Mouse (Mus musculus) retina, embryonic 14.5 days (tissue): ENCODE measurements around the gene Gucd1.
"Not testable (repeated sequence)": the region's sequence is repeated elsewhere in the genome, so short reads cannot be mapped to it uniquely, and the experiment has no call there.

Experiments
- DNase-seq: peaks from one replicate; pipeline ENCODE4 v3.0.0-alpha.2; 2015; ENCODE audit warnings: low spot score

Gene Gucd1

DNA sequence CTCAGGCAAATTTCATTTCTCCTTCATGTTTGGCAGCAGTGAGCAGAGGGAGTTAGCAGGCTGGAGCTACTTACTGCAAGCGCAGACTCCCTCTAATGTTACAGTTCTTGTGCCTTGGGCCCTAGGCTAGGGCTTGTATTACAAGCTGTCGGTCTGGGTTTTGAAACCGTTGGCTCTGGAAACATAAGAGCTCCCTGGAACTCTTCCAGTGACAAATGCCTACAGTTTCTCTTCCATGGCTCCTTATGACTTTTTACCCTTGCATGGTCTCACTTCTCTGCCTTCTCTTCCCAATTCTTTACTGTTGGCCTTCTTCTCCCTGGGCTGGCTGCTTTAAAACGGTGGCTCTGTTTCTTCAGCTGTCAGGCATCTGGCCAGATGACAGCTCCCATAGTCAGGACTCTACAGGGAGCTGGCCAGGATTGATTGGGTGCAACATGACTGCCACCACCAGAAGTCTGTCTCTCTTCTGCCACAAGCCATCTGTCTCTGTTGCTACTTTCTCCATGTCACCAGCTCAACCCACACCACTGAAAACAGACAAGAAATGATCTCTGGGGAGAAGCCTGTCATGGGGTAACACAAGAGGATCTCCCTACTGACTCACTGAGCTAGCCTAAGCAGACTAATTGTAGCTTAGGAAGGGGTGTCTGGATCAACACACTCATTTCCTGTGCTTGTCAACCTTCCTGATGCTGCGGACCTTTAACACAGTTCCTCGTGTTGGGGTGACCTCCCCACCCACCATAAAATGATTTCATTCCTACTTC is 51.8 kb downstream of the Gucd1 start:
- no peak for DNase-seq

GRCm38 (mm10) chr10:75462728-75463127 is 55.0 kb downstream of the Gucd1 start:
- no peak for DNase-seq

DNA sequence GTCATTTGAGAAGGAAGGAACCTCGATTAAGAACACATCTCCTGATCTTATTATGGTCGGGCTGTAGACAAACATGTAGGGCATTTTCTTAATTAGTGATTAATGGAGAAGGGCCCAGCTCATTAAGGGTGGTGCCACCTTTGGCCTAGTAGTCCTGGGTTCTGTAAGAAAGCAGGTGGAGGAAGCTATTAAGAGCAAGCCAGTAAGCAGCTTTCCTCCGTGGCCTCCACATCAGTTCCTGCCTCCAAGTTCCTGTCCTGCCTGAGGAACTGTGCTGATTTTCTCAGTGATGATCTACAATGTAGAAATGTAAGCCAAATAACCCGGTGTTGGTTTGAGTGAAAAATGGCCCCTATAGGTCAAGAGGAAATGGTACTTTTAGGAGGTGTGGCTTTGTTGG is 59.4 kb downstream of the Gucd1 start:
- no peak for DNase-seq

GRCm38 (mm10) chr10:75457852-75458251 is 59.9 kb downstream of the Gucd1 start:
- DNase-seq, result no peak

DNA sequence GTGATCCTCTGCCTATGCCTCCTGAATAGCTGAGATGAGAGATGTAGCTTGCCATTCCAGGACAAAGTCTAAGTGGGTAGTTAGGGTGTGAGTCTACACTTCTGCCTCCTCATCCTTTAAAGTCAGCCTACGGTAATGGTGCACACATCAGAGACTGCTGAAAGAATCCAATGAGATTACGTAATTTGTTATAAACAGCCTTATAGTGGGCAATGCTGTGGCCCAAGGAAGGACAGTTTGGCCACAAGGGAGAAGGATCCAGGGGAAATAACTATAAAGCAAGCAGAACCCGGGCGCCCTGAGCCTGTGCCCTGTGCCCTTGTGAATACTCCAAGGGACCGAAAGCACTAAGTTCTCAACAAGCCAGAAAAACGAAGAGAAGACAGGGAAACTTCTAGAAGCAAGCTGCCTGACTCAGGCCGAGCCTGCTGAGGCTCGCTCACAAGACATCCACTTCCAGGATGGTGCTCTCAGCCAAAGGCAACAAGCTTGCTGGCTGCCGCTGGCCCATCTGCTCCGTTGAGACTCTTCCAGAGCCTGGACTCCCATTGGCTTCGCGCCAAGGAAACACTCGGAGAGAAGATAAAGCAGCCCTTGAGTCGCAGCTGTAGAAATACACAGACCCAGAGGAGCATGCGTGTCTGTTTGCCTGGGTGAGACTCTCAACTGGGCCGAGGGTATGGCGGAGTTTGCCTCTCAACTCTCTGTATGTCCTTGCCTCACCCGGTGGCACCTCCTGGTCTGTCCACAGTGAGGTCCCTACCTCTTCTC is 61.5 kb downstream of the Gucd1 start:
- not testable (repeated sequence) for DNase-seq

DNA sequence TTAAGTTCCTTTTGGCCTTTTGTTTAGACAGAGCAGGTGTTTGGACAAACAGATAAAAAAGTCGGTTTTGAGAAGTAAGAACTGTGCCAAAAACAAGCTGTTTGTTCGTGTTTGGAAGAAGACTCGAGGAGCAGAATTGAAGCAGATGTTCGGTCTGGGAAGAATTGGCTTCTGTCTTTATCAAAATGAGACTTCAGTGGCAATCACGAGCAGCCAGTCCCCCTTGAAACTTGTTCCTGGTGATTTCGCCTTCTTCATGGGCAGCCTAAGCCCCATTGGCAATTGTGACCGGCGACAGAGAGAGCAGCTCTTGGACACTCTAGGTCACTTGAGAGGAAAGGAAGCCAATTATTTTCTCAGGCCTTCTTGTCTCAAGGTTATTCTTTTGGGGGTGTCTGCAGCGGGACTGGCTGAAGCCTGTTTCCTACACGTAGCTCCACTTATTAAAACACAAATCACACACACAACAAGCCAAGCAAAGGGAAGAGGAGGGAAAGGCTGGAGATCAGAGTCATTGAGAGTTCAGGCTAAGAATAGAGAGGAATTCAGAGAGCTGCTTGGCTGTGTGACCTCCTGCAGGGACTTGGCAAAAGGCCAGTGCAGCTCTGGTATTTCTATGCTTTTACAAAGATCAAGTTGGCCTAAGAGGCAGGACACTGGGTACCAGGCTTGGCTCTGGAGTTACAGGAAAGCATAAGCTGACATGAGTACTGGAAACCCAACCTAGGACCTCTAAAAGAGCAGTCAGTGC is 66.6 kb downstream of the Gucd1 start:
- DNase-seq, result peak; percentile 58

GRCm38 (mm10) chr10:75450331-75450730 is 67.4 kb downstream of the Gucd1 start:
- DNase-seq, result no peak

DNA sequence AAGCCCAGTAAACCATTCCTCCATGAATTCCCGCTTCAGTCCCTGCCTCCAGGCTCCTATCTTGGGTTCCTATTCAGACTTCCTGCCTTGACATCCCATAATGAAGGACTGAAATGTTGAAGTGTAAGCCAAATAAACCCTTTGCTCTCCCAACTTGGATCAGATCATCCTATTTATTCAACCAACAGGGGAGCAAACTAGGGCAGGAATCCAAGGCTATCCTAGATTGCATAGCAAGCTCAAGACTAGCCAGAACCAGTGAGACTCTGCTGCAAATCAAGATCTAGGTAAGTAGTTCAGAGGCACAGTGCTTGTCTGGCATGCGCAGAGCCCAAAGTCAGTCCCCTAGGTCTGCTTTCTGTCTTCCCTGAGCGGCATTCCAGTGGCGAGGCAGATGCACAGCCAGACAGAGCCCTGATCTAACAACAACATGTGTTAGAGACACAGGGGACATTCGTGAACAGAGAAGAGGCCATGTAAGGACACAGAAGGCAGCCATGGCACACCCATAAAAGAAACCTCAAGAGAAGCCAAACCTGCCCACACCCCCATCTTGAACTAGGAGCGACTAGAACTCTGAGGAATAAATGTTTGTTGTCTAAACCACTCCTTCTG is 68.9 kb downstream of the Gucd1 start:
- no peak for DNase-seq

- DNase-seq, result no peak
Measured at GRCm38 (mm10) chr10:75447489-75447888, 70.3 kb downstream of the Gucd1 start.

- no peak for DNase-seq
Measured at GRCm38 (mm10) chr10:75446501-75447083, 71.2 kb downstream of the Gucd1 start.

GRCm38 (mm10) chr10:75445030-75445429 is 72.7 kb downstream of the Gucd1 start:
- DNase-seq, result peak; percentile 64

DNA sequence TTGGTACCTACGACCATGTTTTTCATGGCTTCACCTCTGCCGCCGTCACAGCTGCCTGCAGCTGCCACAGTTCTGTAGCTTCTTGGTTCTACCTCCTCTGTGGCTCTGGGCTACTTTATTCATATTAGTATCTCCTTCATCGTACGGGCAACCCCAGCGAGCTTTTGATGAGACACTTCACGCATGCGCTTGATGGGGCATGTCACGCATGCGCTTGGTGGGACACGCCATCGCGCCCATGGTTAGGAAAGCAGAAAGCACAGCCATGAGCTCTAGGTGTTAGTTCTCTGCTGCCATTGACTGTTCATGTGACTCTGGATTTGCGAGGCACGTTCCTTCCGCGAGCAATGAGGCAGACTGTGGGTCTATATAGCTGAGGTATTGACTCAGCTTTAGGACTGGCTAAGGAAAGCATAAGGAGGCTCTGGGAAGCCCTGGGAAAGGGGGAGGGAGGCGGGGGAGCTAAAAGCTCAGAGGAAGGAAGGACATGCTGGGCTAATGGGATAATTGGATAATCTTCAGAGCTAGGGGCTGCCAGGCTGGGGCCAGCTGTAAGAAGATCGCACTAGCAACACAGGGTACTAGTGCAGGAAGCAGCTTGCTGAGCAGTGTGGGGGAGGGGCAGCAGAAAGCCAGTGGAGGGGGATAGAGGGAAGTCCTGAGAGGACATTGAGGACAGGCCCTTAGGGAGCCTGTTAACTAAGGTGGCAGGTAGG is 73.5 kb downstream of the Gucd1 start:
- peak; percentile 75 for DNase-seq

GRCm38 (mm10) chr10:75443017-75443416 is 74.8 kb downstream of the Gucd1 start:
- no peak for DNase-seq

DNA sequence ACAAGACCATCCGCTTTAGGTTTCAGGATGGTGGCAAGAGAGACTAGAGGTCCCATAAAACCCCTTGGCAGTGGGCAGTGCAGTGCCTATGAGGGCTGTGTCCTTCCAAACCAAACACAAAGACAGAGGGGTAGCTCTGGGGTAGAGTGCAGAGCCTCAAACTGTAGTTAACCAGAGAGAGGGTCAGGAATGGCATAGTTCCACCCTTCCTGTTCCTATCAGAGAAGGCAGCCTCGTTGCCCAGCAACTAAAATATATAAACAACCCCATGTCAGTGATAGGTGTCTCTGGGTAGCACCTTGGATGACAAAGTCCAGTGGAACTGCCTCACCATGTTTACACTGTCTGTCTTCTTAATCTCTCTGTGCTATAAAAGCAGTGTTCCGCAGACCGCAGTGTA is 76.0 kb downstream of the Gucd1 start:
- no peak for DNase-seq

- DNase-seq, result no peak
Measured at GRCm38 (mm10) chr10:75440756-75441155, 77.0 kb downstream of the Gucd1 start.

DNA sequence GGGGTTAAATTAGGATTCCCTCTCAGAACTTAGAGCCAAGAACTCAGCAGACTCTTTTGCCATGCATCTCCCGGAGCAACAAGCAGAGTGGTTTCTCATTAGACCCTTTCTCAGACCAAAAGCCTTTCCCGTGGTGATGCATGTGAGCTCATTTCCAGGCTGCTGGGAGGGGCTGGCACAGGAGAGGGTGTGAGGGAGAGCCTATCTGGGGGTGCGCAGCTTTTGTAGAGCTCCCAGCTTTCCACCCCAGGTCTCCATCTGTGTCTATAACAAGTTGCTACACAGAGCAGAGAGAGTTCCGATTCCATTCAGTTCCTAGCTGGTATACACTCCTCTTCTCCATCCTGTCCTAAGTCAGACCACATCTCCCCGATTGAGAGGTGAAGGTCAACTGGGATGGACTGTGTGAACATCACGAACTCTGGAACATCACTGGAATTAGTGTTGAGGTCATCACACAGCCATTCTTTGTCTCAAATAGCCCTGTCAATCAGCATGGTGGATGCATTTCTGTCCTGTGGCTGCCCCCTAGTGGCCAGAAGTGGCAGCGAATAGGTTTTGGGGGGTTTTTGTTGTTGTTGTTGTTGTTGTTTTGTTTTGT is 78.5 kb downstream of the Gucd1 start:
- DNase-seq, result peak; percentile 79

DNA sequence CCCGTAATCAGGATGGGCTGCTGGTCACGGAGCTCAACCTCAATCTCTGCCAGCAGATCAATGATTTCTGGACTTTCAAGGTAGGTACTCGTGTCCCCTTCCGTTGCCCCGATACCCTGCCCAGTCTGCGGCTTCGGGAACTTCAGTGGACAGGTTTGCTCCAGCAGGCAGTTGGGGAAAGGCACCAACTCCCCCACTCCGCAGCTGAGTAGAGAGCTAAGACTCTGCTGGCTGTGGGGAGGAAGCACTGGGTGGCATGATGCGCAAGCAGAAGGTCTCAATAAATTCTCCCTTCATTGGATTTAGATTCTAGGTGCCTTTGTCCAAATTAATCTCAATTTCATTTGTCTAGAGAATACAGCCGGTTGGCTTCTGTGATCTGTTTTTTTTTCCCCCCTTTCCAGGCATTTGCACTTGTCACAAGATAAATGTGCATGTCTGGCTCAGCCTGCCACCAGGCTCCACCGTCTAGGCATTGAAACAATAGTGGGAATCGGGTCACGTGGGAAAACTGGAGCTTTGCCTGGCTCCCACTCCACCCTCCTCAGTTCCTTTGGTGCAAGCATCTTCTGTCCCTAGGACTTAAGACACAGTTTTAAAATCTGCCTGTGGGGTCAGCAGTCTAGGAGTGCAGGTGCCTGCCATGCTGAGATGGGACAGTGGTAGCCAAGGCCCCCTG is 79.5 kb downstream of the Gucd1 start:
- peak; percentile 38 for DNase-seq

DNA sequence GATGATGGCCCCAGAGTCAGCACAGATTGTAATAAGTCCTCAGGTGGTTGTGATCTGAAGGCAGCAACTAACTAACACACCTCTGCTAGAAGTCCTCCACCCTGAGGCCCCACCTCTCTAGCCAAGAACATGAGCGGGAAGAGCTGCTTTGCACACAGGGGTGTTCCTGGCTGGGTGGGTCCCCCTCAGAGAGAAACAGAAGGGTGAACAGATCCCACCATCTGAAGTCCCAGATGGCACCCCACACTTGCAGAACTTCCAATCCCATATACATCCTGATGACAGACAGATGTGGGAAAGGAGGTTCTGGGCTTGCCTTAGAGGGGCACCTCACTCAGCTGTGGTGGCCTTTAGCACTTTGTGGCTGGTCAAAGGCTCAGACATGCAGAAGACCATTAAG is 80.5 kb downstream of the Gucd1 start:
- DNase-seq, result no peak

DNA sequence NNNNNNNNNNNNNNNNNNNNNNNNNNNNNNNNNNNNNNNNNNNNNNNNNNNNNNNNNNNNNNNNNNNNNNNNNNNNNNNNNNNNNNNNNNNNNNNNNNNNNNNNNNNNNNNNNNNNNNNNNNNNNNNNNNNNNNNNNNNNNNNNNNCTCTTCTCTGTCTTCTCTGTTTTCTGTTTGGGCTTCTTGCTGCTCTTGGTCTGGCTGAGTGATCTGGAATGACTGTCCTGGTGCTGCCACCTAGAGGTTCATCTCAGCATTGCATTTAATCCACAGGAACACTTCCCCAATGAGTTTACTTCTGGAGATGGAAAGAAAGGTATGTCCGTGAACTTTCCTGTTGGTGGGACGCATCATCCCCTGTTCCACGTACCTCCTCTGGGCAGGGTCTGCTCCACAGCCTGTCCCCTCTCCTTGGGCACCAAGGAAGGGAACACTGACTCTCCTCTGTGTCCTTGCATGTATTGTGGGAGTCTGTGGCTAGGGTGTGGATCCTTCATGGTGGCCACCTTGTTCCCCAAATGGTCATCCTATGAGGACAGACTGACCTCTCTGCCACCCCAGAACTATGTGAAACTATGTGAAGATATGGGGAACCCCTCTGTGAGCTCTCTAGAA is 81.1 kb downstream of the Gucd1 start:
- peak; percentile 96 for DNase-seq

GRCm38 (mm10) chr10:75430633-75431032 is 87.1 kb downstream of the Gucd1 start:
- no peak for DNase-seq
